Mouse (Mus musculus) hindbrain, embryonic 16.5 days (tissue): ENCODE data around the gene Zfand3. TPM values are rescaled to one million over a fixed set of nuclear protein-coding genes. Genes with fewer than 3 reads are reported as not detected.

Experiments used
- ATAC-seq: fragments of 200-750 bp; cut with Nextera tagmentation; 2 replicates; pipeline ENCODE4 v1.8.0; 2017; ENCODE audit warnings: moderate TSS enrichment, moderate library complexity
- H3K27ac ChIP-seq: fragments of 300-500 bp; sonication (generic); 2 replicates; pipeline ENCODE4 v1.5.1; 2014; ENCODE audit warnings: low read depth, mild to moderate bottlenecking, control low read depth, low read length, moderate library complexity
- H3K27me3 ChIP-seq: fragments of 300-500 bp; sonication (generic); replicated peaks from 2 replicates; pipeline ENCODE4 v1.6.1; 2014; ENCODE audit warnings: low read length; ENCODE audit not compliant: control insufficient read depth, insufficient read depth
- H3K36me3 ChIP-seq: fragments of 300-500 bp; sonication (generic); 2 replicates; pipeline ENCODE4 v1.6.1; 2014; ENCODE audit warnings: mild to moderate bottlenecking, low read length, moderate library complexity, mixed read lengths; ENCODE audit not compliant: control insufficient read depth, insufficient read depth
- H3K4me1 ChIP-seq: fragments of 300-500 bp; sonication (generic); 2 replicates; pipeline ENCODE4 v1.6.1; 2014; ENCODE audit warnings: low read depth, low read length; ENCODE audit not compliant: control insufficient read depth, insufficient read depth
- H3K4me2 ChIP-seq: fragments of 300-500 bp; sonication (generic); 2 replicates; pipeline ENCODE4 v1.6.1; 2014; ENCODE audit warnings: mild to moderate bottlenecking, low read length, control low read depth, moderate library complexity
- H3K4me3 ChIP-seq: fragments of 300-500 bp; sonication (generic); 2 replicates; pipeline ENCODE4 v1.5.1; 2014; ENCODE audit warnings: mild to moderate bottlenecking, low read length, control low read depth, moderate library complexity
- H3K9ac ChIP-seq: fragments of 300-500 bp; sonication (generic); 2 replicates; pipeline ENCODE4 v1.6.1; 2014; ENCODE audit warnings: low read depth, mild to moderate bottlenecking, control low read depth, low read length, moderate library complexity
- H3K9me3 ChIP-seq: fragments of 300-500 bp; sonication (generic); 2 replicates; pipeline ENCODE4 v1.6.1; 2014; ENCODE audit warnings: mild to moderate bottlenecking, low read length, moderate library complexity; ENCODE audit not compliant: control insufficient read depth
- WGBS: fragments of 180-500 bp; shearing (Covaris S2); extraction: QIAGEN DNeasy Blood & Tissue Kit; methylation state at CpG from one replicate; pipeline ENCODE4 v1.1.7; 2014; 5-methylcytosine and 5-hydroxymethylcytosine counted together
- polyA plus RNA-seq: library from polyadenylated mRNA; unstranded; fragments of >200 nt; fragmentation: Nextera tagmentation; extraction: Ambion mirVana; gene quantifications from 2 replicates; pipeline ENCODE4 v1.2.1, GENCODE M21; 2015

Gene Zfand3
- polyA plus RNA-seq, 1 experiment from 2014 or later: 53.3 TPM

DNA sequence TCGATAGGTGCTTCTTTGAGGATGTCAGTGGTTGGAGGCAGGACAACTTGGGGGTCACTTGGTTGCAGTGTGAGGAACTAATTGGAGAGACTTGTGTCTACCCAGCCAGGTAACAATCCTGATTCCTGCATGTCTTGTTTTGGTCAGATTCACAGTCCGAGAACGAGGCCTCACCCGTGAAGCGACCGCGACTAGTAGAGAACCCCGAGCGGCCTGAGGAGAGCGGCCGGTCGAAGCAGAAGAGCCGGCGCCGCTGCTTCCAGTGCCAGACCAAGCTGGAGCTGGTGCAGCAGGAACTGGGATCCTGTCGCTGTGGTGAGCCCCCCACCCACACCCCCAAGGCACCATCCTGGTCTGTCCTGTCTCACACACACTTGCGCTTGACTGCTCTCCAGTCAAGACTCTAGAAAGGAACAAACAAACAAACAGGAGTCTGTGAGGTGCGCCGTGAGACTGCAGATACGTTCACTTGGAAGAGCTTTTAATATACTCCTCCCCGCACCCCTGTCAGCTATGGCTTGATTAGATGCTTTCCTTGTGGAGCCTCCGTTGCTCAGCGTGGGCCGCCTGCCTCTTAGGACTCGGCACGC, 188.0 kb downstream of the Zfand3 start:
- Histone ChIP-seq H3K9me3 (no peaks in the 10 kb centered on the region), H3K4me1 (peaks cover 52% of the 10 kb centered on the region), H3K27ac (no peak overlapping the region), H3K36me3 (no peaks in the 10 kb centered on the region), H3K4me2 (no peak overlapping the region), H3K27me3 (no peaks in the 10 kb centered on the region), H3K9ac (no peak overlapping the region), H3K4me3 (no peak overlapping the region)
- ATAC-seq: no peak
- 81% methylated on average over 26 of the region's 26 CpGs for WGBS

DNA sequence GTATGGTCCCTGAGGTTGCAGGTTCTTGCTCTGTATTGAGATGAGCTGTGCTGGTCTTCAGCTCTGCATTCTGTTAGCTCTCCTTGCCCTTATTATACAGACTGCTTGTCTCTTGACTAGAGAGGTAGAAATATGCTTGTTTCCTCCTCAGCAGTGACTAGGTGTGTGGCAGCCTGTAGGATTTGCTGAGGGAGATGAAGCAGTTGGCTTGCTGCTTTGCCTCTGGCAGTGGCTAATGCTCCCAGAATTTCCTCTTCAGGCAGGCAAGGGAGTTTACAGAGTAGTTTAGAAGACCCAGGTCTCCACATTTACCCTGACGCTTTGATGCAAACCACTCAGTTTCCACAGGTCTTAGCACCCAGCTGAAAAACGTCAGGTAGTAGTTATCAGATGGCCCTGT, 189.1 kb downstream of the Zfand3 start:
- Histone ChIP-seq H3K9ac (no peak overlapping the region), H3K36me3 (no peaks in the 10 kb centered on the region), H3K4me2 (no peak overlapping the region), H3K27ac (no peak overlapping the region), H3K27me3 (no peaks in the 10 kb centered on the region), H3K9me3 (no peaks in the 10 kb centered on the region), H3K4me3 (no peak overlapping the region), H3K4me1 (peaks cover 45% of the 10 kb centered on the region)
- whole genome bisulfite sequencing: 91% methylated on average over 2 of the region's 2 CpGs
- no peak for ATAC-seq

DNA sequence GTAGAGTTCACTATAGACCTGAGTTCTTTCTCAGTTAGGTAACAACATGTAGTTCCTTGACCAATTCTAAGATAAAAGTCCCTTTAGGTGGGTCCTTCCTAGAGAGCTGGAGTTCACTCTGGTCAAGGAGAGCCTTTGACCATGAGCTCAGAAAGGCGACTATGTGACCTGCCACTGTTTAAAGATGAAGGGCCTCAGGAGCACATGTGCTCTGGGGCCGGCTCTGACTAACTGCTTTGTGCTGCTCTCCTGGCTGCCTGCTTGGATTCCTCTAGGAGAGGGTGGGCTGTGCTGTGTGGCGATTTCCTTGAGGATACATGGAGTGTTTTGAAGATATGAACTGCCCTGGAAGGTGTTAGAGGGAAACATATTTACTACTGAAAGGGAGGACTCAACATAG, 189.6 kb downstream of the Zfand3 start:
- Histone ChIP-seq H3K36me3 (no peaks in the 10 kb centered on the region), H3K4me2 (no peak overlapping the region), H3K9me3 (no peaks in the 10 kb centered on the region), H3K9ac (no peak overlapping the region), H3K27me3 (no peaks in the 10 kb centered on the region), H3K4me1 (peaks cover 47% of the 10 kb centered on the region), H3K27ac (no peak overlapping the region), H3K4me3 (no peak overlapping the region)
- no peak for ATAC-seq
- WGBS: 55% methylated on average over 3 of the region's 3 CpGs

DNA sequence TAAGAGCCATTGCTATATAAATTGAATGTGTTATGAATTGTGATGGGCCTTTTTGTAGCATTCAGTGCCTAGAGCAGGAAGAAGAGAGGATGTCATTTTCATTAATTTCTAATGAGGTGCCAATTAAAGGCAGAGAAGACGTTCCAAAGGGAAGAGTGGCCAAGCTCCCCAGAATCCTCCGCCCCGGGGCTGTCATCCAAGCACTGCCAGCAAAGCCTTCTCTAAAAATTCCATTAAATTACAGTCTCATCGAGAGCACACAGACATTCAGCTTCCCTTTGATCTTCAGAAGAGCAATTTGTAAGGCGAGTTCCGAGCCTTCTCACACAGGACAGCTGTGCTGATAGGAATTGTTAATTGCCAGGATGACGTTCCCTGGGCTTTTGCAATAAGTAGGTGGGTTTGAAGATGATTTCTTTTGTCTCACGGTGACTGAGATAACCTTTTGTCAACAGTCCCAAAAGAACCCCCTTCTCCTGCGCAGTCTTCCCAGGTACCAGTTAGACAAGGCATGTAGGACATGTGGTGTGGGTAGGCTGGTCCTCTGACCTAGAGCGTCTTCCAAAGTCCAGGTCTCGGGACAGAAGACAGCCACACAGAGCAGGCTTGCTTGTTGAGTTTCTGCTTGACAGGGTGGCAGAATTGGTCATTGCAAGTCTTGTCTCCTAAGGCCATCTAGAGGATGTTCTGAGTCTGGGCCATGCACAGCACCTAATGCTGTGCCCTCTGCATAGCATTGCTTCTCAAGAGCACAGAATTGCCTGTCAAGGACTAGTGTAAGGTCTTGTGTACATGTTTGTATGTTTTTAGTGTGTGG, 190.3 kb downstream of the Zfand3 start:
- H3K36me3 ChIP-seq: no peaks in the 10 kb centered on the region
- H3K9ac ChIP-seq: no peak overlapping the region
- H3K4me1 ChIP-seq: peaks cover 44% of the 10 kb centered on the region
- no peak for ATAC-seq
- H3K4me2 ChIP-seq: no peak overlapping the region
- no peaks in the 10 kb centered on the region for H3K27me3 ChIP-seq
- no peaks in the 10 kb centered on the region for H3K9me3 ChIP-seq
- H3K27ac ChIP-seq: peak overlapping the region; percentile 1; the same call in 1 of the 2 replicates
- H3K4me3 ChIP-seq: no peak overlapping the region
- 51% methylated on average over 11 of the region's 11 CpGs for WGBS

DNA sequence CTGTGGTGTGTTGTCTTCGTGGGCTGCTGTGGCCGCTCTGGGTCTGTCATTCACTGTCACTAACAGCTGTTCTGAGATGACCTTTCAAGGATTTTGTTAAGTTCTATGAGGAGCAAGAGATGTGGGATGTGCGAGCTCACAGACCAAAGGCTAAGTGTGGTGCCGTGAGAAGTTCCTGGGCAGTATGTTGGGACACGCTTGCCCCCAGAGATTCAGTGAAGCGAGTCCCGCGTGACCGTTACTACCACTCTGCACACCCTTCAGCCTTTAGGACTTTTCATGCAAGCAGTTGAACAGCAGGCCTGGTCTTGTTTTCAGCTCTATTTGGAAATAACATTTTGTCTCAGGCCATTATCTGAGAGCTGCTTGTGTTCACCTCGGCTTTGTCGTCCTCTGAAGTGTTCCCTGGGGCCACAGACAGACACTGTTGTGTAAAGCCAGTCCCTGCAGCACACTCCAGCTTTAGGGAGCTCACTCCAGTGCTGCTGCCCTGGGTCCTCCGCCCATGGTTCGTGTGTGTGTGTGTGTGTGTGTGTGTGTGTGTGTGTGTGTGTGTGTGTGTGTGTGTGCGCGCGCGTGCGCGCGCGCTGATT, 191.2 kb downstream of the Zfand3 start:
- Histone ChIP-seq H3K36me3 (no peaks in the 10 kb centered on the region), H3K4me3 (no peak overlapping the region), H3K9me3 (no peaks in the 10 kb centered on the region), H3K4me1 (peaks cover 47% of the 10 kb centered on the region), H3K9ac (no peak overlapping the region), H3K27me3 (no peaks in the 10 kb centered on the region), H3K27ac (no peak overlapping the region), H3K4me2 (no peak overlapping the region)
- ATAC-seq: no peak
- WGBS: 72% methylated on average over 13 of the region's 21 CpGs

DNA sequence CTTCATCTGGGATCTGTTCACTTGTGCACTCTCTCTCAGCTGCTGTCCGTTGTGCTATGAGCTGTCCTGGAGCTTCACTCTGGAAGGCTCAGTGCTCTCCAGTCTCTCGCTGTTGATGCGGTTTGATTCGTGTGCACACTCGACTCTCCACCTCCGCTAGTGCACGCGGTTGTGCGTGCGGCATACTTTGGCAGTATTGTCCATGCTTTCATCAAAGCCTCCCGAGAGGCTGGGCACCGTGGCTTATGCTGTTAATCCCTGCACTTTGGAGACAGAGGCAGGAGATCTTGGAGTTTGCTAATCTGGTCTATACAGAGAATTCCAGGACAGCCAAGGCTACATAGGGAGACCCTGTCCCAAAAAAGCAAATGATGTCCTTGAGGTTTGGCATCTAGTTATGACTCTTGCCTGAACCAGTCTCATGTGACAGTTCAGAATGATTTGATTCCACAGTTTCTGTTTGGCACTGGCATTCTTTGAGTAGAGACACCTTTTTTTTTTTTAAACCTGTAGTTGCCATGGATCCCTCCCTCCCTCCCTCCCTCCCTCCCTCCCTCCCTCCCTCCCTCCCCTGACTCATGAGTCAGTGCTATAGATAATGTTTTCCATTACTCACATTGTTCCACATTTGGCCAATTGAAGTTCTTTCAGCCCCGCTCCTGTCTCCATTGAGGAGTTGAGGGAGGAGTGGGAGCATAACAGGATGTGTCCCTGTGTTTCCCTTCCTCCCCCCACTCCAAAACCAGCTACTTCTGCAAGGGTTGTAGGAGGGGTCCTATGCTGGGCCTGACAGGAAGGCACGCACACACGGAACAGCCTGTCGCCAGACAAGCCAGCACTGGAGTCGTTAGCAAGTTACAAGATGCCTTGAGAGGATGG, 192.1 kb downstream of the Zfand3 start:
- Histone ChIP-seq H3K36me3 (no peaks in the 10 kb centered on the region), H3K27ac (no peak overlapping the region), H3K9me3 (no peaks in the 10 kb centered on the region), H3K4me3 (no peak overlapping the region), H3K4me1 (peaks cover 50% of the 10 kb centered on the region), H3K9ac (no peak overlapping the region), H3K27me3 (no peaks in the 10 kb centered on the region), H3K4me2 (no peak overlapping the region)
- no peak for ATAC-seq
- 64% methylated on average over 17 of the region's 17 CpGs for WGBS

DNA sequence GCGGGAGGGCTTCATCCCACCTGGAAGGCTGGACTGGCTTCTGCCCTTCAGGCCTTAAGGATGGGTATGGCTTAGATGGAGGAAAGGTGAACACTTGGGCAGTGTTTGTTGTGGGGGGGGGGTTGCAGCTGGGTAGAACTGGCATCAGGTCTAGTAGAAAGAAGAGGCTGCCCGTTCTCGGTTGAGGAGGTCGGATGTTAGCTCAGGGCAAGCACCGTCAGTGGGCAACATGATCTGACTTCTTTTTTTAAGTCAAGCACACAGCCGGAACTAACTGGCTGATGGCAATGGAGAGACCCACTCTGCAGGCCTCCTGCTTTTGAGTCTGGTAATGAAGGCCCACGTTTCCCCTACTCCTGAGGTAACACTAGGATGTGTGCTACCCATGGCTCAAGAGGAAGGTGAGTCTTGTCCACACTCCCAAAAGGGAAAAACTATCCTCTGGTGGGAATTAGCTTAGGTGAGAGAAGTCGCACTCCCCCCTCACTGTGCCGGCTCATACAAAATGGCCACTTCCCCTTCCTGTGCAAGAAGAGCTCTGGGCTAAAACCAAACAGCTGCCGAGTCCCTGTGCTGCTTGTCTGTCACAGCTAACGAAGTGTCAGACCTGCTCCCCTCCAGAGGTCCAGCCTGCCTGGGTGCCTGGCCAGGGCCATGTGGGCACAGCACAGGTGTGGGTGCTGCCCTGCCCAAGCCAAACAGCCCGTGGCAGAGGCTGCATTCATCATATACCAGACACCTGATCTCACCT, 192.9 kb downstream of the Zfand3 start:
- Histone ChIP-seq H3K9me3 (no peaks in the 10 kb centered on the region), H3K4me2 (no peak overlapping the region), H3K4me3 (no peak overlapping the region), H3K9ac (peak overlapping the region; percentile 19; the same call in 1 of the 2 replicates), H3K36me3 (no peaks in the 10 kb centered on the region), H3K4me1 (peaks cover 50% of the 10 kb centered on the region), H3K27ac (no peak overlapping the region), H3K27me3 (no peaks in the 10 kb centered on the region)
- no peak for ATAC-seq
- WGBS: 66% methylated on average over 12 of the region's 12 CpGs

DNA sequence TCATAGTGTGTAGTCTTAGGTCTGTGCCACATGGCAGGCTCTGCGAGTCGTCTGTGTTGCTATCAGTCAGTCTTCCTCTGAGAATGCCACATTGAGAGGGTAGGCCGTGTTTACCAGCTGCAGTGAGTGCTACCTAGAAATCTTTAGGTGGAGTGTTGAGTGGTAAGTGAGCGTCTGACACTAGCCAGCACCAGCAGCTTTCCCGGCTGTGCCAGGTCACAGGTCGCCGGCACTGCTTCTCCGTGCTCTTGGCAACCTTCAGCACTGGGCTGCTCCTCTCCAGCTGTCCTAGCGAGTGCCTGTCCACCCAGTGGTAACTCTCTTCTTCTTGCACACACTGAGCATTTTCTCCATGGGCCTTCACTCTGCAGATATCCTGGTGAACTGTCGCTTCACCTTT, 193.9 kb downstream of the Zfand3 start:
- no peaks in the 10 kb centered on the region for H3K9me3 ChIP-seq
- no peaks in the 10 kb centered on the region for H3K36me3 ChIP-seq
- H3K9ac ChIP-seq: no peak overlapping the region
- no peaks in the 10 kb centered on the region for H3K27me3 ChIP-seq
- H3K4me3 ChIP-seq: no peak overlapping the region
- WGBS: 69% methylated on average over 10 of the region's 10 CpGs
- H3K4me2 ChIP-seq: no peak overlapping the region
- H3K27ac ChIP-seq: no peak overlapping the region
- no peak for ATAC-seq
- H3K4me1 ChIP-seq: peaks cover 51% of the 10 kb centered on the region
